Mouse (Mus musculus): Measurements from ENCODE around the gene Atp5g3.
"Not testable (repeated sequence)": the region's sequence is repeated elsewhere in the genome, so short reads cannot be mapped to it uniquely, and the experiment has no call there.

The Atp5g3 gene

DNA sequence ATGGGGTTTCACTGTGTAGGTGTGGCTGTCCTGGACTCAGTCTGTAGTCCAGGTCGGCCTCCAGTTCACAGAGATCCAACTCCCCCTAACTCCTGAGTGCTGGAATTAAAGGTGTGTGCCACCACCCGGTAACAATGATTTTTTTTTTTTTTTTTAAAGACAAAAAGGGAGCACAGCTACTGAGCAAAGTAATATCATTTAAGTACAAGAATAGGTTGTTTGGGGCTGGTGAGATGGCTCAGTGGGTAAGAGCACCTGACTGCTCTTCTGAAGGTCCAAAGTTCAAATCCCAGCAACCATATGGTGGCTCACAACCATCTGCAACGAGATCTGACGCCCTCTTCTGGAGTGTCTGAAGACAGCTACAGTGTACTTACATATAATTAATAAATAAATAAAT lies 14.2 kb downstream of the Atp5g3 start:
- not testable (repeated sequence) for DNase-seq (ENCODE audit: low read depth)

DNA sequence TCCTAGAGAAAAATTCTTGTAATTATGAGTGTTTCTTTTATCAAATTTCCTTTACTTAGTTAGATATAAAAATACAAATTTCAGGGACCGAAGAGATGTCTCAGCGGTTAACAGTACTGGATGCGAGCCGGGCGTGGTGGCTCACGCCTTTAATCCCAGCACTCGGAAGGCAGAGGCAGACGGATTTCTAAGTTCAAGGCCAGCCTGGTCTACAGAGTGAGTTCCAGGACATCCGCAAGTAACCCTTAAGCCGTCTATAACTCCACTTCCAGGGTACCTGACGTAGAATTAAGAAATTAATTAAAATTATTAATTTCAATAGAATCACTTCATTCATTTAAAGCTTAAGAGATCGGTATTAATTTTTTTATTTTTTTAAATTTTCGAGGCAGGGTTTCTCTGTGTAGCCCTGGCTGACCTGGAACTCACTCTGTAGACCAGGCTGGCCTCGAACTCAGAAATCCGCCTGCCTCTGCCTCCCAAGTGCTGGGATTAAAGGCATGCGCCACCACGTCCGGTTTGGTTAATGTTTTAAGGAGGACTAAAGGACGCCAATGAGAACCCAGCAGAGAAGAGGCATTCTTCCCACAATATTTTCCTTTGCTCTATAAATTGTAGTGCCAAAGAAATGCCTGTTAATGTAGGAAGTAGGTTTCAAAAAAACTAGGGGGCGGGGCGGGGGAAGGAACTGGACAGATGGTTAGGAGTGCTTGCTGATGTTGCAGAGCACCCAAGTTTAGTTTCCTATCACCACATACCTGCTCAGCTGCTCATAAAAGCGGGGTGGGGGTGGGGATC lies 17.5 kb downstream of the Atp5g3 start:
- peak; percentile 21 for DNase-seq (ENCODE audit: low read depth)

DNA sequence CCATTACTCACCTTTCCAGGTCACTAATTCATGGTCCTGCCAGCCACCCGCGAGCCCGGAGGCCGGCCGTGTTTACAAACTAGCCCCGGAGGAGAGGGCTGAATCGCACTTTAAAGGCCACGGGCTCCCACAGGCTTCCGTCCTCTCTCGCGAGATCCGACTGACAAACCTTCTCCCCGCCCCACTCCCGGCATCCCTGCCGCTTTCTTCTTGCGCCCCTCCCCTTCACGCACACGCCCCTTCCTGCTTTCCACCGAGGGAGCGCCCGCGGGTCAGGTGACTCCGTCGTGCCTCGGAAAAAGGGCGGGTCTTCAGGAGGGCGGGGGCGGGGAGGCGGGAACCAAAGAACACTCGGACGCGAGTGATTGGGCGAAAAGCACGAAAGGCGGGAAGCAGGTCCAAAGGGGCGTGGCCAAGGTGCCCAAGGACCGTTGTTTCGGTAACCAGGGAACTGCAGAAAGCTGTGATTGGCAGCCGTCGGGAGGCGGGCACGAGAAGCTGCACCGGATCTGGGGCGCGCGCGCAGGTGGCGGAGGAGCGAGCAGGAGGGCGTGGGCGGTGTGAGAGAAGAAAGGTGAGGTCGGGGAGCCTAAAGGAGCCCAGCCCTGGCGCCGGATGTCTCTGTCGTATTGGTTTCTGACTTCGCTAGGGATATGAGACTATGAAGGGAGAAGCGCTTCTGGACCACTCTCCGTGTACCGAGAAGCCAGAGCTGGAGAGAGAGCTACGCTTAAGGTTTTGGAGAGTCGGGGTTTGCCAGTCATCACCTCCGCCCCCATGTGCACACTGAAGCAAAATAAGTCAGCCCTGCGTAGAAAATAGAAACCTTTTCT lies 18.4 kb downstream of the Atp5g3 start, which contains the start of gene Atf2:
Gene Atf2 (minus strand): TSS at position 176 of the 833 bp plus-strand sequence.
- DNase-seq (ENCODE audit: low read depth): peak; percentile 100

DNA sequence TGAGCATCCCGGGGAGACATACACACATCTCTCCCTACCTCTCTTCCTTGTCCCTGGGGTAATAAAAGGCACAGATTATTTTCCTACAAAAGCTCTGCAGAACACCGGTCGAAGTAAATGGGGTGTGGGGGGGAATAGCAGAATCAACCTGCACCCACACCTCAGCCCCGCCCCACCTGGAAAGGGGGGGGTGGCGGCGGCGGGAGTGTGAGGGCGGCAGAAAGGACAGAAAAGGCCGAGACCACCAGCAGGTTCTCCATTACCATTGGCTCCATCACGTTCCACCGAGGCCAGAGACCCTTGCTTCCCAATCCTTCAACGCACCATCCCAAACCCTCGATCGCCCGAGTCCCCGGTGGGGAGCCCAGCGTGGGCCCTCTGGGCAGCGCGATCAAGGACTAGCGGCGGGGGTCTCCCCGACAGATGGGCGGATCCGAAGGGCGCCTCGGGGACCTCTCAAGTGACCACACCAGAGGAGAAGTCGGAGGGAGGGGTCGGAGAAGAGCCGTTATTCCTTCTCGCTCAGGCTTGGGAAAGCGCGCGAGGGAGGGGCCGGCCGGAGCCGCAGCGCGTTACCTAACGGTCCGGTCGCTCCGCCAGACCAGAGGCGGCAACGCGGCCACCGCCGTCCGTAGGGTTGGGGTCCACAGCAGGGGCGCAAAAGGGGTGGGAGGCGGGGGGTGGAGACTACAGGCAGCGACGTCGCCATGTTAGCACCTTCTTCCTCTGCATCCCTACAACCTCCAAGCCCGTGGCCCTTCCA lies 19.2 kb downstream of the Atp5g3 start:
- no peak for DNase-seq (ENCODE audit: low read depth)

DNA sequence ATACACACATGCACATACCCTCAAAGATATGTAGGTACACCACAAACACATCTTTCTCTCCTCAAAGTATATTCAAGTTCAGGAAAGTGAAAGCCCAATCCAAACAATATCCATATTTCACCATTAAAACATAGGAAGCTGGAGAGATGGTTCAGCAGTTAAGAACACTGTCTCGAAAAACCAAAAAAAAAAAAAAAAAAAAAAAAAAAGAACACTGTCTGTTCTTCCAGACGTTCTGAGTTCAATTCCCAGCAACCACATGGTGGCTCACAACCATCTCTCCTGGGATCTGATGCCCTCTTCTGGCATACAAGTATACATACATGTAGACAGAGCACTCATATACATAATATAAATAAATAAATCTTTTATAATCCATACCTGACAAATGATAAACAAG lies 25.1 kb downstream of the Atp5g3 start:
- no peak for DNase-seq (ENCODE audit: low read depth)

DNA sequence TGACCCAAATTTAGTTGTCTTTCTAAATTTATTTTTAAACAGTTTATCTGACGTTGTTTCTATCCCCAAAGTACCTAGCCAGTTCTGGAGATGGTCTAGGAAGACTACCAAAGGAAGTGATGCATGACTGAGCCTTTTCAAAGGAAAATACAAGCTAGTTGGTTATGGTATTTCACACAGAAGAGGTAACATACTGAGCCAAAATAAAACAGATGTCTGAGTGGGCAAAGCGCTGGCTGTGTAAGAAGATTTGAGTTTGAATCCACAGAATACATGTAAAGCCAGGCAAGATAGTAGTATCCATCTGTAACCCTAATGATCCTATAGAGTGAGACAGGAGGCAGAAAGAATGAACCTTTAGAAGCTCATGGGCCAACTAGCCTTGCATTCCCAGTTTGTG lies 33.2 kb downstream of the Atp5g3 start:
- DNase-seq (ENCODE audit: low read depth): no peak

DNA sequence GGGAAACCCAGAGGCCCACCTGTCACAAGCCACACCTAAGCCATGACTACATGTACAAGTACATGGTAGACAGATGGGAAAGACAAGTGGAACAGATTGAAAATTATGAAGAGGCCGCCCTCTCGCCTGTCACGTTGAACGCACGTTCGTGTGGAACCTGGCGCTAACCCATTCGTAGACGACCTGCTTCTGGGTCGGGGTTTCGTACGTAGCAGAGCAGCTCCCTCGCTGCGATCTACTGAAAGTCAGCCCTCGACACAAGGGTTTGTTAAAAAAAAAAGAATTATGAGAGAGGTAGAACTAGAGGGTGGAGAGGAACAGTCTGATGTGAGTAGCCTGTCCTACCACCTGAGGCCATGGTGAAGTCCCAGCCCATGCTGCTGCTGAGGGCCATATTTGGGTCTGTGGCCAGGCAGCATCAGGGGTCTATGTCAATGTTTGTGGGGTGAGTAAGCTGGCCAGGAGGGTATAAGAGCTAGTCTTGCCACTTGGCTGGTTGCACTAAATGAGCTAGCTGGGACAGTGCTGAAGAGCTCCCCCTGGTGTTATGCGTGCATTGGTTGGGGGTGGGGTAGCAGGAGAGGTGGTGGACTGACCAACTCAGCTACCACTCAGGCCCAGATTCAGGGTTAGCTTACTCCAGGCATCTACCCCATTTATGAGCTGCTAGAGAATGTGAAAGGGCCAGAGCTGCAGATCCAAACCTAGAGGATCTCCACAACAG lies 43.2 kb downstream of the Atp5g3 start:
- peak; percentile 44 for DNase-seq (ENCODE audit: low read depth)

DNA sequence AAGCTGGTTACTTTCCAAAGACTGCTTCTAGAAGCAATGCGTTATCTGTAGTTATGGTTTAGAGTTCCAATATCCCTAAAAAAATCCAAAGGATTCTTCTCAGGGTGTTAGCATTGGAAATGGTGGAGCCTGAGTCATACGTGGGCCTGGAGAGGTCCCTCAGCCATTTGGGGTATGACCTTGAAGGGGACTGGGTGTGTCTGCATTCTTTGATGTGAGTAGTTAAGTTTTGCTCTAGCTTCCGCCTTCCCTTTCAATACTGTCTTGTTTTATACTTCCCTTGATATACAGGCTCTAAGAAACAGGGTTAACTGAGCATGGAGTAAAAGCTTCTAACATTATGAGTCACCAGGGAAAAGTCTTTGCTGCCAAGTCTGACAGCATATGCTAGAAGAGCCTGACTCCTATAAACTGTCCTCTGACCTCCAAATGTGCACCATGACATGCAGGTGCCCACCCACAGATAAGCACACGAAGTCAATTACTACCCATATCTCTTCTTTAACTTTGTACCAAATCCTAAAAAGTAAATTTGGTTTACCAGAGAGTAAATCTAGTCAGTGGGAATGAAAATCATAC lies 51.0 kb downstream of the Atp5g3 start:
- DNase-seq (ENCODE audit: low read depth): peak; percentile 71
